Mouse (Mus musculus) inflammation-experienced regulatory T-cells, adult 6 months (primary cell): ENCODE results near the gene Gdf11. TPM values are rescaled to one million over a fixed set of nuclear protein-coding genes. Genes with fewer than 3 reads are reported as not detected.

ENCODE experiments used
- ATAC-seq: one replicate; pipeline ENCODE4 v1.8.0; 2017
- polyA plus RNA-seq, 3 experiments: library from polyadenylated mRNA; unstranded; fragments of 100-300 nt; shearing (Covaris generic); gene quantifications; one replicate each; pipeline ENCODE4 v1.2.1; 2017

Gene Gdf11
- polyA plus RNA-seq, 3 experiments from 2014 or later: 6.0 to 7.7 (median 7.3) TPM

DNA sequence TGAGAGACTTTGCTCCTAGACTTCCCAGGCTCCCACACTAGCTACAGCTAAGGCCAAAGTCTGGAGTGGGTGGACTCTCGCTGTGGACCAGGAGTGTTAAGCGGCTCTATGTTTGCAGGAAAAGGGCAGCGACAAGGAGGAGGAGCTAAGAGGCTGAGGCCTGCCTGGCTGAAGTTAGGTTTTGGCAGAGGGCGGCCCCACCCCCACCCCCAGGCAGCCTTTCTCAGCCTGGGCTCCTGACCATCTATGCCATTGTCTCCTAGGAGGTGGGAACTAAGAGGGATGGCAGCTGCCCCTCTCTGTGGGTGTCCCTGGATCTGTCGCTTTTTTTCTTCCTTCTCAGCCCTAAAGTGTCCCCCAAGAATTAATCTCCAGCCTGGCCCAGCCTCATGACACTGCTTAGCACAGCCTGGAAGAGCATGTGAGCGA, 27.7 kb upstream of the Gdf11 start:
- ATAC-seq: no peak

DNA sequence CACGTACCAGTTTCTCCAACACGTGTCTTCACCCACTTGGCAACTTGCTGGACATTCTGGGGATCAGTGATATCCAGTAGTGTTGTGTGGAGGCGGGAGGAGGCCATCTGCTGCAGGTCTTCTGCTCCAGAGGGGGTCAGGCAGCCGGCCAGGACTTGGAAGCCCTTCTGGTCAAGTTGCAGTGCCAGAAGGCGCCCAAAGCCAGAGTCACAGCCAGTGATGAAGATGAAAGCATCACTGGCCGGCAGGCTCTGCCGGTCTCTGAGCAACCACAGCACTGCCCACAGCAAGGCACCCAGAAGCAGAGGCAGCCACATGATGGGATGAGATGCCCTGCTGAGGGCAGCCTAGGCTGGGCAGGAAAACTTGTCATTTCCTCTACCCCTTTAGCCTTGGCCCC, 26.7 kb upstream of the Gdf11 start:
- no peak for ATAC-seq

DNA sequence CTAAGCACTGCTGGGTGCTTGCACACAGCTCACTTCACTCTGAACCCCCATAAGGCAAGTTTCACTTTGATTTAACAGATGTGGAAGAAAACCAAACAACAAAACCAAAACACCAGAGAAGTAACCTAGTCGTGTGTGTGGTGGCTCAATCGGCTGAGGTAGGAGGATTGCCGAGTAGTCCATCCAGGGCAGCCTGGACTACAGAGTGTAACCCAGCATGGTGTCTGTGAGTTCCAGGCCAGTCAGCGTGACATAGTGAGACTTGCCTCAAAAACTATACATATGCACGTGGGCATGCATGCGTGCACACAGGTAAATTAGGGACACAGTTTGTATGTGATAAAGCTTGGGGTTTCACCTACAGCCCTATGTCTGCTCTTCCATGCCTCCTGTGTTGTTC, 25.9 kb upstream of the Gdf11 start:
- no peak for ATAC-seq

DNA sequence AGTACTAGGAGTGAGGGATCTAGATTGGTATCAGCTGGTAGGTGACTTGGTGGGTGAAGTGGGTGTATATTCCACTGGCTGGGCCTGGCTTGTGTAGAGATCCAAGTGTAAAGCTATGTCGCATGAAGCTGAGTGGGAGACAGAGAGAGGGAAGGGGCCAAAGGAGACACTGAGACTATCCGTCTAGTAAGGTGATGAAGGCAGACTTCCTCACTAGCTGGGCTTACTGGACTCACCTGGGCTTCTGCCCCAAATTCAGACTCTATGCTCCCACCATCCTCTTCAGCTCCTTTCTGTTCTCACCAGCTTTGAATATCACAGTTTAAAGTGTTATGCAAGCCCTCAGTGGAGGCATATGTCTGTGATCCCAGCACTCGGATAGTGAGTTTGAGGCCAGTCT, 25.1 kb upstream of the Gdf11 start:
- no peak for ATAC-seq

DNA sequence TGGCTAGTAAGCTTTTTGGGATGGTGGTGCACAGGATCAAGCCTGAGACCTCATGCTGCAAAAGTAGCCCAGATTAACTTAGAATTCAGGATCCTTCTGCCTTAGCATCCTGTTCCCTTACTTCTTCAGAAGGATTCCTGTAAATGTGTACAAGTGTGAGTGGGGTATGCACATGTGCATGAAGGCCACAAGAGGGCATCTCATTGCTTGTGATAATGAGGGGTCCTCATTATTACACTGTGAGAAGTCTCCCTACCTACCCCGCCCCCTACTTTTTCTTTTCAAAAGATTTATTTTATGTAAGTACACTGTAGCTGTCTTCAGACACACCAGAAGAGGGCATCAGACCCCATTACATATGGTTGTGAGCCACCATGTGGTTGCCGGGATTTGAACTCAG, 24.0 kb upstream of the Gdf11 start:
- ATAC-seq: no peak

DNA sequence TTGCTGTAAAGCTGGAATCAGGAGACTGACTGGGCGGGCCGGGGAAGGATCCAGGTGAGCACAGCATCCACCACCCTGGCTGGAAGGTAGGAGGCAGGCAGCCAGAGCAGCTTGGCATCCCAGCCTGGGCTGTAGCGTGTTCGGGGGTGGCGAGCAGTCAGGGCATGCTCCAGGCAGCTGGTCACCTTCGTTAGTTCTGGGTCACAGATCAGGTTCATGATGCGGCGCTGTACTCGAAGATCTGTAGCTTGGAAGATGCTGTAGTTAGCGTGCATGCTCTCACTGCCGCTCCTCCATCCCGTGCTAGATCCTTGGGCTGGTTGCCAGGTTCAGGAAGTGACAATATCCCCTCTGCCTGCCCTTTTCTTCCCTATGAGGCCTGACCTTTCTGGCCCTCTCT, 22.2 kb upstream of the Gdf11 start:
- no peak for ATAC-seq

DNA sequence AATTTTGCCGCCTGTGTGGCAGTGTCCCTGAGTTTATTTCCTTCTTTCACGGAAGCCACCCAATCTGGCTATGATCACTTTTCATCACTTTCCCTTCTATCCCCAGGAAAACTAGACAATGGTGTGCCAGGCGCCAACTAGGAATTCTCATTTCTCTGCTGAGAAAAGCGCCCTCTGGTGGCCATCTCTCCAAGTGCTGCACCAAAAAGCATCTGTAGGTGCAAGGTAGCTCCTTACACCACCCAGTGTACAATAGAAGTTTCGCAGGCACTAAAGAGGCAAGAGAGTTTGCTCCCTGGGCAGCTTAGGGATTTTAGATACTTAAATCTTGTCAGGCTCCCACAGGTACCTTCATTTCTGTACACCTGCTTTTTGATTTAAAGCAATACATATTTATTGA, 21.7 kb upstream of the Gdf11 start:
- peak; percentile 89 for ATAC-seq

DNA sequence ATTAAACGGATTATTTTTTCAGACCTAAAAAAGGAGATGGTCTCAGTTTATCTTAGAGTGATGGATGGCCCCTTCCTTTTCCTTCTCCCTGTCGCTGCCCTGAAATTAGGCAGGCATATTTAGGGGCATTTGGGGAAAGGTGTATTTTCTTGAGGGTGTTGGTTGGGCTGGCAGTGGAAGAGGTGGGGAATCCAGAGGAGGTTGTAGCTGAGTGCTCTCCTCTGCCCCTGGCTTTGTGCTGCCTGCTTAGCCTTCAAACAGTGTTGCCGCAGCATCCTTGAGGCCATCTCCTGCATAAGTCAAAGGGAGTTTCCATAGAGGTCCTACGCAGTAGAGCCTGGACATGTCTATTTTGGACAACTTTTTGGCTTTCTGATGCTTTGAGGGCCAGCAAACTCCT, 21.3 kb upstream of the Gdf11 start:
- no peak for ATAC-seq

DNA sequence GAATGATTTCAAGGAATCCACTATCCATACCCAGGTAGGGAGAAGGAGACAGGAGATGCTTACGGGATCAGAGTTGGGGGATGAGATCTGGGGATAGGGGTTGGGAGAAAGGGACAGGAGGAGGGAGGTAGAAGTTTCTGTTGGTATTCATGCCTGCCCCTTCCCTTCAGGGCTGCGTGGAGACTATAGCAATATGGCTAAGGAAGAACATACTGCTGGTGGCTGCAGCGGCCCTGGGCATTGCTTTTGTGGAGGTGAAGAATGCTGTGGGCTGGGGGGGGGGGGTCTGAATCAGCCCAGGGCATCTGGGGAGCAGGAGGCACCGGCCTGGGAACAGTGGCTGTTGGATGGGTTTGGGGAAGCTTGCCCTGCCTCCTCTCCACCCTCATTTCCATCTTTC, 20.8 kb upstream of the Gdf11 start:
- no peak for ATAC-seq

DNA sequence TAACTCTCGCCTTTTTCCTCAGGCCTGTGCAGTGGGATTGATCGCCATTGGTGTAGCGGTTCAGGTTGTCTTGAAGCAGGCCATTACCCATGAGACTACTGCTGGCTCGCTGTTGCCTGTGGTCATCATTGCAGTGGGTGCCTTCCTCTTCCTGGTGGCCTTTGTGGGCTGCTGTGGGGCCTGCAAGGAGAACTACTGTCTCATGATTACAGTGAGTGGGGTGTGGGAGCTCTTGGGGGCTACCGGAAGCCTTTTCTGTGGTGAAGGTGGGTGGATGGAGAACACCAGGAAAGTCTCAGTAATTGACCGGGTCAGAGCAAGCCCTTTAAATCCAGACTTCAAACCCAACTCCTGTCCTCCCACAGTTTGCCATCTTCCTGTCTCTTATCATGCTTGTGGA, 19.9 kb upstream of the Gdf11 start:
- no peak for ATAC-seq

DNA sequence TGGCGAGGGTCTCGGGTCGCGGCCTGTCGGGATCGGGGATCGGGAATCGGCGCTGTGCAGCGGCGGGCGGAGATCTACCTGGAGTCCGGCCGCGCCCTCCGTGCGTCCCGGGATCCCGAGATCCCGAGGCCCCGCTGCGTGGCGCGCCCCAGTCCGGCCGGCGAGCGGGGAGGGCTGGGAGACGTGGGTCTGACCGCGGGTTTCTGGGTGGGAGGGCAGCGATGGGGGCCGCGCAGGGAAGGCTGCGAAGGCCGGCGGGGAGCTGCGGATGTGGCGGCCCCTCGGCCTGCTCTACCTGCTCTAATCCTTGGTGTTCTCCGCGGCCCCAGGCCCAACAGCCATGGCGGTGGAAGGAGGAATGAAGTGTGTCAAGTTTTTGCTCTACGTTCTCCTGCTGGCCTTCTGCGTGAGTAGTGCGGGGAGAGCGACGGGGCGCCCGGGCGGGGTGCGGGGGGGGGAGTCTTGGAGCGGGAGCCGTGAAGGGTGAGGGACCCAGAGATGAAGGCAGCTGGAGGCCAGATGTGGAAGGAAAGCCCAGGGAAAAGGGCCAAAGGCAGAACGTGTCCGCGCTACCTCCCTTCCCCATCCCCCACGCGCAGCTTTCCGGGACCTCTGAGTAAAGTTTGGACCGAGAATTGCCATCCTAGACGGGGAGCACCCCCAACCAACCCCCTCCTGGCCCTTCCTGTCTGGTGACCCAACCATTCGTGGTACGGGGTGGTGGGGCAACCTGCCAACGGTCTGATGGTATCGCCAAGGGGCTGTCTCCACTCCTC, 18.7 kb upstream of the Gdf11 start:
- ATAC-seq: no peak

DNA sequence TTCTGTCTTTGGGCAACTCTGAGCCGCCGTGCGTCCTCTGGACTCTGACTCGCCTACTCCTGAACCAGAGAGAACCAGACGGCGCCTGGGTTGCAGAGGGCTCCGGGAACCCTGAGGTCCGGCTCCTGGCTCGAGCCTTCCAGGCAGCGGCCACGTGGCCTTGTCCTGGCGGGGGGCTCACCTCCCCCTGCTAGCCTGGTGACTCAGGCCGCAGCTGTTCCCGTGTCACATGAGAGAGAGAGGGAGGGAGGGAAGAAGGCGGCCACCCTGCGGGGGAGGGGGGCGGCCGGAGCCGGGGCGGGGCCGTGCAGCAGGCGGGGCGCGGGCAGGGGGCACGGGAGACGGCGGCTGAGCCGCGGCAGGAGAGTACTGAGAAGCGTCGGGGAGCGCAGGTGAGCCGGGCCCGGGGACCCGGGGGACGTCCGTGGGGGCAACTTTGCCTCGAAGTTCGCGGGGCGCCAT, 18.1 kb upstream of the Gdf11 start:
- ATAC-seq: no peak

DNA sequence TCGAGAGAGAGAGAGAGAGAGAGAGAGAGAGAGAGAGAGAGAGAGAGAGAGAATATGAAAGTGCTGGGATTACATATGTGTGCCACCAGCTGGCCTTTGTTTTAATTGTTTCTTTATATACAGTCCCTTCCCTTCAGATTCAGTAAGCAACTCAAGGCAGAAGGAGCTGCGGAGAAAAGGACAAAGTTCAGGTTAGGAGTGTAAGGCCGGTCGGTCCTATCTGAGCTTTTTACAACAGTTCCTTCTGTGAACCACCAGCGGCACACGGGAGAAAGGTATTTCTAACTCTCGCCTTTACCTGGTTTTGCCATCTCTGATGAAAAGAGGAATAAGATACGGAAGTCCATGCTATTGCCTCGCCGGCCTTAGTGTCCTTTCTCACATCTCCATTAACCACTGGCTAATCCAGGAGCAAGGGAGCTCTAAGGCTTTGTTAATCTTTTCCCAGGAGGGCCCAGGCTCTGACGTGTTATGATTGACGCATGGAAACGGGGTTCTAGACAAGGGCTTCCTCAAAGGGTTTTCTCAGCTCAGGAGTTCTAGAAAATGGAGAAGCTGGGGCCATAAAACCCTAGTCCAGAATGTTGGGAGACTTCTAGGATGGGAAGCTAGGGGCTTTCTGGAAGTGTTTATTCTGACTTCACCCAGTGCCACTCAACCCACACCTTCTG, 17.4 kb upstream of the Gdf11 start:
- ATAC-seq: no peak

DNA sequence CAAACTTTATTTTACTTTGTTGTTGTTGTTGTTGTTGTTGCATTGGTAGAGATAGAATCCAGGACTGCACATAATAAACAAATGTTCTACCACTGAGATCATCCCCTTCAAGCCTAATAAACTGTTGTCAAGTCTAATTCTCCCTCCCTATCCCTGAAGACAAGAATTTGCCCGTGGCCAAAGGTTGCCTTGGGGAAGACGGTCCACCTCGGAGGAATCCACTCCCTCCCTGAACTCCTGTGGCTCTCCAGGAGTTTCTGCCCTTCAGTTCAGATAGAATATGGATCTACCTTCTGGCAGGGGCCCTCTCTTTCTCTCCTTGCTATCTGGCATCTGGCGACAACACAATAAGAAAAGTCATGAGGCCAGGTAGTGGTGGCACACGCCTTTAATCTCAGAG, 13.3 kb upstream of the Gdf11 start:
- no peak for ATAC-seq

DNA sequence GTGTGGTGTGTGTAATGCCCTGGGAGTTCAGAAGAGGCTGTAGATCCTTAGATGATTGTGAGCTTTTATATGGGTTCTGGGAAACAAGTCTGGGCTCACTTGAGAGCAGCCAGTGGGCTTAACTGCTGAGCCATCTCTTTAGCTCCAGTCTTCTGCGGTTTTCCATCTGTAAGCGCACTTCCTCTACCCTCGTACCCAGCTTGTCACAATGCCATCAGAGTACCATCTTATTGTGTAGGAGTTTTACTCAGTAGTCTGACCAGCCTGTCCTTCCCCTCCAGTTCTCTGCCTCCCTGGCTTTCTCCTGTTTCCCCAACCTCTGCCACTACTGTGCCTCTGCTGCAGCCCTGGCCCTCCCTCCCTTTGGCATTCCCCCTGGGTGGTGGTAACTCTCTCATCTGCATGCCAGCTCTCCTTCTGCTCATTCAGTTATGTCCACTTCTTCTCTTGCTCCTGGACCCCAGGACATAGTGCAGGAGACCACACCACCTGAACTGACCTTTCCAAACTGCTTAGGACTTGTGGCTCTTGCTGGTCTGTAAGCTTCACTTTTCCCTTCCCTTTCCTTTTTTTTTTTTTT, 11.0 kb upstream of the Gdf11 start:
- ATAC-seq: peak; percentile 50

DNA sequence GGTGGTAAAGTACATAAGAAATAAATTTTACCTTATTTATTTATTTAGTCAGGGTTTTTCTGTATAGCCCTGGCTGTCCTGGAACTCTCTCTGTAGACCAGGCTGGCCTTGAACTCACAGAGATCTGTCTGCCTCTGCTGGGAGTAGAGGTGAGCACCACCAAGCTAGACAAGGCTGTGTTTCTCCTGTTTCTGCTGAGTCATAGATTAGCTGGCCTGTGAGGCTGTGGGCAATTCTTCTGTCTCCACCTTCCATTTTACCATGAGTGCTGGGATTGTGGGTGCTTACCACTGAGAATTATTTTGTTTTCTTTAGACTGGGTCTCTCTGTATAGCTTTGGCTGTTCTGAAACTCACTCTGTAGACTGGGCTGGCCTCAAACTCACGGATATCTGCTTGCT, 9.9 kb upstream of the Gdf11 start:
- ATAC-seq: no peak

DNA sequence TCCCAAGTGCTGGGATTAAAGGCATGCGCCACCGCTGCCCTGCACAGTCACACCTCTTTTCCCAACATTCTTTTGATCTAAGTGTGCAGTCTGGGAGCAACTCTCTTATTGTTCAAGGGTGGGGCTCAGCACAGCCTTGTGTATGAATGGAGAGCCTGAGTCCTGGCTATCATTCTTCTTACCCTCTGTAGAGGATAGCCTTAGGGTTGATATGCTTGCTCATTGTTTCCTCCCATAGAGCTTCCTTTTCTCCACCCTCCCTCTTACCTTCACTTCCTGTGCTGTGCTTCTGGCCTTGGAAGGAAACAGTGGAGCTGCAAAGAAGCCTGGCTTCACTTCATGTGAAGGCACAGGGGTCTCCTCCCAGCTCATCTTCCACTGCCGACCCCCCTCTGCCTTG, 9.2 kb upstream of the Gdf11 start, which contains the start of gene Cd63:
Cd63 (plus strand) TSS at position 292 of the 400 bp plus-strand sequence.
- no peak for ATAC-seq

DNA sequence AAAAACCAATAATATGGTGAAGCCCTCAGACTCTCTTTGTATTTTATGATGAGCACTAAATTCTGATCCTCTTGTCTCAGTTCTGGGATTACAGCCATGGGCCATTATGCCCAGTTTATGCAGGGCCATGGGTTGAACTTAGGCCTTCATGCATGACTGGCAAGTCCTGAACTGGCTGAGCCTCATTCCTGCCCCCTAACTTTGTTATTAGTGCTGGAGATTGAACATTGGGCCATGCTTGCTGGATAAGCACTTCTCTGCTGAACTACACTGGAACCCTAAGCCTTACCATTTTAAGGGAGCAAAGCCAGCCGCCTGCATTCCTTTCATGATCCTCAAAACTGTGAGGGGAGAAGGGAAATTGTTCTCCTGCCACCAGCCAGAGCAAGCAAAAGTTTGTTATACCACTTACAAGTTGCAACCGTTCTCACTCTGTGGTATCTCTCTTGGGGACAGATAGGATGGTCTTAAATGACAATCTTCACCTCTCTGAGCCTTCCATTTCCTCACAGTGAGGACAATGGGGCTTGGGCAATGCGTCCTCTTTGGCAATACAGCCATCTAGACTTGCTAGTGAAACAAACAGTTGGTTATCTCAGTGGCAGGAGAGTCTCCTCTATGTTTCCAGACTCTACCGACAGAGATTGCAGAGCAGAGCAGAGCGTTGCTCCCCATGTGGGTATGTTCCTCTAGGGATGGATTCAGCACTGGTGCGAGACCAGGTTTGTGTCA, 8.4 kb upstream of the Gdf11 start:
- no peak for ATAC-seq

DNA sequence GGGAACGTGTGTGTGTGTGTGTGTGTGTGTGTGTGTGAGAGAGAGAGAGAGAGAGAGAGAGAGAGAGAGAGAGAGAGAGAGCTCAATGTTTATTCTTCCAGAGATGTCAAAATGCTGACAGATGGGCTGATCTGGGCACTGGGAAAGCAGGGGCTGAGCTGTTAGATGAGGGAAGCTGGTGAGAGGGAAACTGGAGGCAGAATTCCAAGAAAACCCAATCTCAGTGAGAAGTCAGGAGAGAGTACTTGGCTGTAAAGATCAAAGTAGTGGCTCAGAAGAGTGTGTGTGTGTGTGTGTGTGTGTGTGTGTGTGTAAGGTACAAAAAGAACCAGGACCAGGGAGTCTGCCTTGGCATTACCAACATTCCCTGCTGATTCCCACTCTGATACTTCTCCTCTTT, 6.0 kb upstream of the Gdf11 start:
- no peak for ATAC-seq

DNA sequence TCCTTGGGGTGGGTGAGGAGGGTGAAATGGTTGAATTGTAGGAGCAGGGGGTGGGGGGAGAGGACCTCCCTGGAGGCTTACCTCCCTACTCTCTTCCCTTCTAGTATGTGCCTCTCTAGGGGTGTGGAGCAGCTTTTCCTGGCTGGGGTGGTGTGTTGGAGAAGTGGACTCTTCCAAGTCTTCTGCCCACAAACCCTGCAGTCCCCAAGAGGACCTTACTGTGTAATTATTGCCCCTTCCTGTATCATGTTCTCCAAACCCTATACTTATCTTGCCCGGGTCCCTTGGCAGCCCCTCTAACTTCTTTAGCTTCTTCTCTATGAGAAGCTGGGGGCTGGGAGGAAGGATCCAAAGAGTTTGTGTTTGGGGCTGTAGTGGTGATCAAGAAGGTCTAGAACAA, 5.3 kb upstream of the Gdf11 start:
- no peak for ATAC-seq

DNA sequence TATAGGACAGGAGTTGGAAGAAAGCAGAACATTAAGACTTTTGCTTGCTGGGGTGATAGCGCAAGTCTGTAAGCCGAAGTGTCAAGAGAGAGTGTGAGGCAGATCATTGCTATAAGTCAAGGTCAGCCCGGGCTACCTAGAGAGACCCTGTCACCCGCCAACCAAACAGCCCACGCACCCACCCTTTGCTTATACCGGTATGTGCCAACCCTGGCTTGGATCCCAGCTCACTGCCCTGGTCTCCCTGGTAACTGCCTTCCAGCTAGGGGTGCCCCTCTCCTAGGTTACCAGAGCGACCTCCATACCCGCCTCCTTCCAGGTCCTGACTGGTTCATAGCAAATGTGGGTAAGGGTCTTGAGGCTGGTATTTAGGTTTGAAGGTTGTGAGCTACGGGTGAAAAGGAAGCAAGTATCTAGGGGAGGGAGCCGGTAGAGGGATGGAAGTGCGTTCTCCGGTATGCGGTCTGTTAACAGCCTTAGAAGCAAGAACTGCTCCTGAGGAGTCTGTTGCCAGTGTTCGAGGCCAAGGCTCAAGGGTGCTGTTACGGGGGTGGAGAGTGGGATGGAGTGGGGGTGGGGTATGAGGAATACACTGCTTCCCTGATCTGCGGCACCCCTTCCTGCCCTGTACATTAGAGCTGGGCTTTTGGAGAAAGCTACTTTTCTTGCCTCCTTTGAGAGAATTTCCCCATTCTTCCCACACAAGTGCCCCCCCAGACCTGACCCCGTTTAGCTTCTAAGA, 4.6 kb upstream of the Gdf11 start:
- no peak for ATAC-seq

DNA sequence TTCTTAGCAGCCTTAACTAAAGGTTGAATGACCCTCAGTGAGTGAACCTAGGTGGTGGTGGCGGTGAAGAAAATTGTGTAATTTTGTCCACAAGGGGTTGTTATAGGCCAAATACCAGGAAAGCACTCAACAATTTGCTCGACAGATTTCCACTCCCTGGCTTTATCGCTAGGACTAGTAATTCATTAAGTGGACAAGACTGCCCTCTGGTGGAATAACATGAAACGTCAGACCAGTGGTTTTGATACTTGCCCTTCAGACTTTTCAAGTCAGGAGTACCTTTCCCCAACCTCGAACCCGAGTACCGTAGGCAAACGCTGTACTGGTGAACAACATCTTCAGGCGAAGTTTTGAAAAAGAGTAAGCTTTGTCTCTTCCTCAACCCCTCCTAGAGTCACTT, 3.9 kb upstream of the Gdf11 start:
- ATAC-seq: peak; percentile 70

DNA sequence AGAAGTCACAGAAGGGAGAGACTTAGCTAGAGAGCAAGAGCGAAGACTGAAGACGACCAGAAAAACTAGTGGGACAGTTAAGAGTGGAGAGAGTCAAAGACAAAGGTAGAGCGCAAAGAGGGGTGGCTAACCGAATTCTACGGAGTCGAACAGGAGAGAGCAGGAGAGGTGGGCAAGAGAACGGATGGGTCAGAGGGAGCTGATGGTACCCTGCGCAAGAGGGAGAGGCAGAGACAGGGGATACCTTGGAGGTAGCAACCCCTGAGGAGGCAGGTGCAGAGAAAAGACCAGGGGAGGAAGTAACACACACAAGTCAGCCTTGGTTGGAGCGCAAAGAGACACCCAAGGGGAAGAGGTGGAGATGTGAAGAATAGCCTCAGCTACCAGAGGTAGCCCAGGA, 728 bp upstream of the Gdf11 start:
- ATAC-seq: peak; percentile 23
